Mouse (Mus musculus) stomach, postnatal 0 days (tissue): ENCODE measurements around the gene Arhgef3. TPM values are rescaled to one million over a fixed set of nuclear protein-coding genes. Genes with fewer than 3 reads are reported as not detected.

Experiments used
- ATAC-seq: fragments of 200-750 bp; cut with Nextera tagmentation; 2 replicates; pipeline ENCODE4 v1.8.0; 2017; ENCODE audit not compliant: low FRiP score, low TSS enrichment
- DNase-seq: peaks from one replicate; pipeline ENCODE4 v3.0.0-alpha.2; 2016; ENCODE audit warnings: low spot score
- H3K27ac ChIP-seq: fragments of 300-500 bp; sonication (generic); replicated peaks from 2 replicates; pipeline ENCODE4 v1.5.1; 2014; ENCODE audit warnings: mild to moderate bottlenecking, control low read depth
- H3K27me3 ChIP-seq: fragments of 300-500 bp; sonication (generic); 2 replicates; pipeline ENCODE4 v1.6.1; 2014; ENCODE audit warnings: low read length; ENCODE audit not compliant: control insufficient read depth, insufficient read depth
- H3K36me3 ChIP-seq: fragments of 300-500 bp; sonication (generic); 2 replicates; pipeline ENCODE4 v1.6.1; 2014; ENCODE audit warnings: low read length, mixed read lengths; ENCODE audit not compliant: control insufficient read depth, insufficient read depth
- H3K4me1 ChIP-seq: fragments of 300-500 bp; sonication (generic); replicated peaks from 2 replicates; pipeline ENCODE4 v1.6.1; 2014; ENCODE audit warnings: antibody characterized with exemption; ENCODE audit not compliant: control insufficient read depth, insufficient read depth
- H3K4me2 ChIP-seq: fragments of 300-500 bp; sonication (generic); replicated peaks from 2 replicates; pipeline ENCODE4 v1.6.1; 2014; ENCODE audit warnings: low read depth, mild to moderate bottlenecking, control low read depth, moderate library complexity
- H3K4me3 ChIP-seq: fragments of 300-500 bp; sonication (generic); 2 replicates; pipeline ENCODE4 v1.5.1; 2014; ENCODE audit warnings: low read depth, low read length, control low read depth
- H3K9ac ChIP-seq: fragments of 300-500 bp; sonication (generic); 2 replicates; pipeline ENCODE4 v1.6.1; 2014; ENCODE audit warnings: mild to moderate bottlenecking, low read length, control low read depth, mixed read lengths
- H3K9me3 ChIP-seq: fragments of 300-500 bp; sonication (generic); 2 replicates; pipeline ENCODE4 v1.6.1; 2016; ENCODE audit warnings: low read length; ENCODE audit not compliant: control insufficient read depth
- CTCF ChIP-seq: IDR thresholded peaks from 2 replicates; pipeline ENCODE4 v1.5.1; 2016; ENCODE audit warnings: antibody characterized with exemption, low read depth, mild to moderate bottlenecking, moderate library complexity
- EP300 ChIP-seq: optimal IDR thresholded peaks from 2 replicates; pipeline ENCODE3; 2016; ENCODE audit warnings: antibody characterized with exemption
- WGBS: fragments of 180-500 bp; shearing (Covaris S2); extraction: QIAGEN DNeasy Blood & Tissue Kit; methylation state at CpG from one replicate; pipeline ENCODE4 v1.1.7; 2014; 5-methylcytosine and 5-hydroxymethylcytosine counted together
- polyA plus RNA-seq: library from polyadenylated mRNA; unstranded; fragments of >200 nt; fragmentation: Nextera tagmentation; extraction: Ambion mirVana; gene quantifications from 2 replicates; pipeline ENCODE4 v1.2.1, GENCODE M21; 2015

The Arhgef3 gene
- polyA plus RNA-seq, 1 experiment from 2014 or later, result 13.1 TPM

DNA sequence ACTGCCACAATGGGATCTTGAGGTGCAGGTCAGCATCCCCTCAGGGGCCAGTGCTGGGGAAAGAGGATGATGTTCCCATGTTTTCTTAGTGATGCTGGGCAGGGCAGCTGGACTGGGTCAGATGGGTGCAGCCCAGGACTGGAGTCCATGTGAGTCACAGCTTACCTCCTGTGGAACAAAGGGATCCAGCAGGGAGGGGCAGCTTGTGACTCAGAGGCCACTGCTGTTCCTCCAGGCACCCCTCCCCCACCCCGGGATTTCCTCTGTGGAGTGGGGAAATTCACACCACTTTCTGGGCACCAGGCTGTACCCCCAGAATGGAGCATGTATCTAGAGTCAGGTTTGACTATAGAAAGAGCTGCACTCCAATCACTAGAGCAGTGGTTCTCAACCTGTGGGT is 16.8 kb downstream of the Arhgef3 start:
- H3K4me1 ChIP-seq, result no peaks in the 10 kb centered on the region
- peak overlapping the region; percentile 5; the same call in 1 of the 2 replicates for H3K27ac ChIP-seq
- DNase-seq (peak; percentile 83), ATAC-seq (peak; percentile 97)
- H3K27me3 ChIP-seq, result no peaks in the 10 kb centered on the region
- TF ChIP-seq CTCF (no peak), EP300 (no peak)
- no peaks in the 10 kb centered on the region for H3K36me3 ChIP-seq
- WGBS, result 50% methylated on average over 1 of the region's 1 CpGs
- H3K4me2 ChIP-seq, result no peak overlapping the region
- H3K4me3 ChIP-seq, result no peak overlapping the region
- H3K9me3 ChIP-seq, result no peaks in the 10 kb centered on the region
- H3K9ac ChIP-seq, result no peak overlapping the region

DNA sequence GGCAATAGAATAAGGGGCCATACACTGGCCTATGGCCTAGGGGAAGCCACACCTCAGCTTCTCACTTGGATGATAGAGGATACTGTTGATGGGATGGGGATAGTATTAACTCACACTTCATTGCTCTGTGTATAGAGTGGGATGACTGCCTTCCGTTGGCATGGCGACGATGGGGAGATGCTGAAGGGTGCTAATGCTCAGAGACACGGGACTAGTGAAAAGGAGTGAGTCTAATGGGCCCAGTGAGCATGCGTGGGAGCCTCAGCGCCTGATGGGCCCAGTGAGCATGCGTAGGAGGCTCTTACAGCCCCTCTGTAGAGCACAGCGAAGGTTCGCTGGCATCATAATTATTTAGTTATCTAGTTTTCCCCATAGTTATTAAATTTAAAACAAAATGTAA is 24.2 kb downstream of the Arhgef3 start:
- no peaks in the 10 kb centered on the region for H3K36me3 ChIP-seq
- DNase-seq, result no peak
- H3K9me3 ChIP-seq, result no peaks in the 10 kb centered on the region
- no peak overlapping the region for H3K9ac ChIP-seq
- ATAC-seq, result no peak
- TF ChIP-seq CTCF, result no peak
- TF ChIP-seq EP300, result no peak
- no peaks in the 10 kb centered on the region for H3K4me1 ChIP-seq
- H3K4me3 ChIP-seq, result no peak overlapping the region
- 87% methylated on average over 9 of the region's 9 CpGs for WGBS
- no peaks in the 10 kb centered on the region for H3K27me3 ChIP-seq
- H3K27ac ChIP-seq, result no peak overlapping the region
- no peak overlapping the region for H3K4me2 ChIP-seq

DNA sequence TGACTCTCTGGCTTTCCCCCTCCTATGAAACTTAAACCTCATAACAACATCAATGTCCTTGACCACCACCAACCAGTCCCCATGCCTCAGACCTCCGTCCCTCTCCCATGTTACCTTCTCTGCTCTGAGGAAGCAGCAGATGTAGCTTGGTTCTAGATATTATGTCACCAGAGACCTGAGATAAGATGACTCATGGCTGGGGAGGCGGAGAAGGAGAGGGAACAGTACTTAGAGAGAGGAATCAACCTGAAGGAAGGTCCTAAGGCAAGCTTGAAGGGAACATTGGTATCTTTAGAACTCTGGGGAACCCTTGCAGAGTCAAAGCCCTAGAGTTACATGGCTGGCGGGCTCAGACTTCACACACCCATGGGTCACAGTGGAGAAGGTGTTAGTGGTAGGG is 25.3 kb downstream of the Arhgef3 start:
- no peak for TF ChIP-seq EP300
- no peak for TF ChIP-seq CTCF
- H3K4me2 ChIP-seq, result no peak overlapping the region
- ATAC-seq (peak; percentile 53; the same call in 1 of the 2 replicates), DNase-seq (no peak)
- H3K27ac ChIP-seq, result no peak overlapping the region
- no peaks in the 10 kb centered on the region for H3K36me3 ChIP-seq
- H3K9me3 ChIP-seq, result no peaks in the 10 kb centered on the region
- no peak overlapping the region for H3K9ac ChIP-seq
- no peak overlapping the region for H3K4me3 ChIP-seq
- no peaks in the 10 kb centered on the region for H3K27me3 ChIP-seq
- 83% methylated on average over 3 of the region's 3 CpGs for WGBS
- H3K4me1 ChIP-seq, result peaks cover 3% of the 10 kb centered on the region; the same call in 1 of the 2 replicates

DNA sequence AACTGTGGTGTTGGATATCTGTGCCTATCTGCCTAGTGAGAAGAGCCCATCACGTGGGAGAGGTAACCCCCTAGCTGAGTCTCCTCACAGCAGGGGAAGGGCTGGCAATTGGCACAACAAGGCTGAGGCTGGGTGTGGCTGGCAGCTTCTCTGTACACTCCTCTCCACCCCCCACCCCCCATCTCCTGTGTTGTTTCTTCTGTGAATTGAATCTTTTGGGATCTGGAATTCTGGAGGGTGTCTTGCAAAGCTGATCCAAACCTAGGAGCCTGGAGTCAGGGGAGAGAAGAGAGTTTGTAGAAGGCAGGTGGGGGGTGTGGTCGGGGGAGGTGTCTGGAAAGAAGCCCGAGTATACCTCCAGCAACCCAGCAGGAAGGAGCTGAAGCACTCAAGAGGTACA is 26.8 kb downstream of the Arhgef3 start:
- no peak; the same call in 1 of the 2 replicates for ATAC-seq
- Histone ChIP-seq H3K4me1 (peaks cover 3% of the 10 kb centered on the region; the same call in 1 of the 2 replicates), H3K4me3 (no peak overlapping the region), H3K4me2 (no peak overlapping the region), H3K36me3 (no peaks in the 10 kb centered on the region), H3K27ac (peak overlapping the region; percentile 45; the same call in 1 of the 2 replicates), H3K9ac (no peak overlapping the region), H3K9me3 (no peaks in the 10 kb centered on the region), H3K27me3 (no peaks in the 10 kb centered on the region)
- no peak for DNase-seq
- WGBS, result 16% methylated on average over 3 of the region's 3 CpGs
- TF ChIP-seq EP300, result no peak
- no peak for TF ChIP-seq CTCF

DNA sequence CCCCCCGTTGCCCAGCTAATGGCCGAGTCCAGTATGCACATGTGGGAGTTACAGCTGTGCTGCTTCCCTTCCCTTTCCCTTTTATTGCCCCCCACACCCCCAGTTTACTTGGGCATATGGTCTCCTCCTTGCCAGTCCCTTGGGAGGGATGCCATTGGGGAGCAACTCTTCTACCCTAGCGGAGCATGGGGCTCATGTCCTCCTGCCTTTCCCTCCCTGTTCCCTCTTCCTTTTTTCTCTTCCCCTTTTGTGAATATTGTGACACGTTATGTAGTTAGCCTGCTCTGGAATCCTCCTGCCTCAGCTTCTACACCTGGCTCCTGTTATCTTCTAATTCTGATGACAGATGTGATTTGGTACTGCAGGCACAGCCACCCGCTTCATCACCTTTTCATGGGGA is 28.0 kb downstream of the Arhgef3 start:
- H3K9ac ChIP-seq, result no peak overlapping the region
- no peak for TF ChIP-seq CTCF
- TF ChIP-seq EP300, result no peak

DNA sequence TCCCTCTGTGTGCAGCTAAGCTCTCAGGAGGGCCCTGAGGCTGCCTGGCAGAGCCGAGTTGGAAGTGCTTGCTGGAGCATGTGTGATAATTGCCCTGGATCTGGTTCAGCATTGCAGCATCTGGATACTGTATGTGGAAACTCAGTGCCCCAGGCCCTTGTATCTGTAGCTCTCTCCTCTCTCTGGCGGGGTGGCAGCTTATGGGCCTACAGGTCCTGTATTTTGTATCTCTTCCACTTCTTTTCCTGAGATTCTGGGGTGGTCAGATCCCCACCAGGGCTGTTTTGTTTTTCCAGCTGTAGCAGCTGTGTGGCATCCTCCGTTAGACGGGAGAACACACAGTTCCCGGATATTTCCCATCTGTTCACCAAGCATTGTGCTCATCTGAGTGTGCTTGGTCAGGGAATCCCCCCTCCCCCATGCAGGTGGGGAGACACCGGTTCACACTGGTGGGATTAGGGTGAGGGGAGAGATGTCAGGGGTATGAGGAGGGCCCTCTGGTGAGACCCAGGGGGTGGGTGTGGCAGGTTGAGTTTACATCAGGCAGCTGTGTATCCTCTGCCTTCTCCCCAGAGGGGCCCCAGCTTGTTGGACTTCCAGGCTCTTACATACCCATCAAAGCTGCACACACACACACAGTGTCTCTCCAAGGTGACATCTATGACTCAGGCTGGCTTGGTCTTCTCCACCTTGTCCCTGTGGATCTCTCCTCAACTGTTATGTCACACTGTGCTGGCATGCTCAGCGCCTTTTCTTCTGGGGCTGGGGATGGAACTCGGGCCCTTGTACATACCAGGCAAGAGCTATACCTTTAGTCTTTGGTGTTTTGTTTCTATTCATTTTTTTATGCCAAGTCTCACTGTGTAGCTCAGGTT is 30.7 kb downstream of the Arhgef3 start:
- no peaks in the 10 kb centered on the region for H3K27me3 ChIP-seq
- TF ChIP-seq EP300 (peak; percentile 62), CTCF (no peak)
- no peak overlapping the region; the same call in 1 of the 2 replicates for H3K9ac ChIP-seq
- H3K4me3 ChIP-seq, result no peak overlapping the region
- 44% methylated on average over 8 of the region's 8 CpGs for WGBS
- ATAC-seq, result peak; percentile 42; the same call in 1 of the 2 replicates
- peak overlapping the region; percentile 80 for H3K27ac ChIP-seq
- no peaks in the 10 kb centered on the region for H3K9me3 ChIP-seq
- no peak overlapping the region for H3K4me2 ChIP-seq
- peaks cover 3% of the 10 kb centered on the region; the same call in 1 of the 2 replicates for H3K4me1 ChIP-seq
- H3K36me3 ChIP-seq, result no peaks in the 10 kb centered on the region
- no peak for DNase-seq

More for the DNA sequence above, 28.0 kb downstream of the Arhgef3 start:
- WGBS, result 84% methylated on average over 4 of the region's 5 CpGs
- Histone ChIP-seq H3K4me1 (peaks cover 3% of the 10 kb centered on the region; the same call in 1 of the 2 replicates), H3K36me3 (no peaks in the 10 kb centered on the region), H3K27me3 (no peaks in the 10 kb centered on the region), H3K27ac (no peak overlapping the region), H3K4me3 (no peak overlapping the region), H3K4me2 (no peak overlapping the region), H3K9me3 (no peaks in the 10 kb centered on the region)
- ATAC-seq (no peak), DNase-seq (no peak)
